Mouse (Mus musculus) CH12.LX (cell line): ENCODE results near the gene Napsa. TPM values are rescaled to one million over a fixed set of nuclear protein-coding genes. Genes with fewer than 3 reads are reported as not detected.

Experiments
- DNase-seq: peaks from one replicate; pipeline ENCODE4 v3.0.0-alpha.2; 2013; ENCODE audit errors: extremely low read depth
- H3K27ac ChIP-seq: 2 replicates; pipeline ENCODE4 v1.5.1; 2012; ENCODE audit warnings: low read depth, mild to moderate bottlenecking, control low read depth, moderate library complexity; ENCODE audit not compliant: insufficient read depth
- H3K27me3 ChIP-seq: replicated peaks from 2 replicates; pipeline ENCODE3; 2012; ENCODE audit warnings: inconsistent platforms
- H3K36me3 ChIP-seq, 2 experiments: replicated peaks in 1 of 2; 2 replicates each; pipeline versions ENCODE3 to v1.6.1; 2012; ENCODE audit warnings: inconsistent platforms in 1 of 2, low read length in 1 of 2, mild to moderate bottlenecking in 1 of 2, mixed read lengths in 1 of 2, moderate library complexity in 1 of 2; ENCODE audit not compliant: control insufficient read depth in 1 of 2, insufficient read depth in 1 of 2
- H3K4me1 ChIP-seq, 2 experiments: 2 replicates each; pipeline ENCODE4 v1.6.1; 2012; ENCODE audit warnings: inconsistent platforms in 1 of 2, moderate library complexity in 1 of 2; ENCODE audit not compliant: insufficient read depth in 2 of 2, control insufficient read depth in 1 of 2
- H3K4me2 ChIP-seq: 2 replicates; pipeline ENCODE4 v1.6.1; 2012; ENCODE audit warnings: low read depth, mild to moderate bottlenecking, control low read depth; ENCODE audit not compliant: poor library complexity, insufficient read depth, severe bottlenecking
- H3K4me3 ChIP-seq, 3 experiments: fragments of 150-350 bp in 1 of 3; sonication (generic) in 1 of 3; replicated peaks in 1 of 3; 2 replicates each; pipeline versions ENCODE3 to v1.5.1; 2011 to 2012; ENCODE audit warnings: low read depth in 2 of 3, low read length in 2 of 3, mild to moderate bottlenecking in 2 of 3, moderate library complexity in 2 of 3, control low read depth in 1 of 3, improper control_type of control experiment in 1 of 3, inconsistent platforms in 1 of 3, mixed read lengths in 1 of 3; ENCODE audit not compliant: poor library complexity in 1 of 3
- H3K79me2 ChIP-seq: replicated peaks from 2 replicates; pipeline ENCODE4 v1.6.1; 2012; ENCODE audit warnings: mild to moderate bottlenecking, moderate library complexity; ENCODE audit not compliant: control insufficient read depth, poor library complexity, insufficient read depth, severe bottlenecking; ENCODE audit errors: extremely low read depth
- H3K9ac ChIP-seq: 2 replicates; pipeline ENCODE4 v1.6.1; 2012; ENCODE audit warnings: low read depth, mild to moderate bottlenecking, control low read depth, moderate library complexity; ENCODE audit not compliant: insufficient read depth
- H3K9me3 ChIP-seq: replicated peaks from 2 replicates; pipeline ENCODE3; 2012; ENCODE audit warnings: low read length, inconsistent platforms, mixed read lengths
- BHLHE40 ChIP-seq: IDR thresholded peaks from 2 replicates; pipeline ENCODE4 v1.6.1; 2011; ENCODE audit warnings: mild to moderate bottlenecking, low read depth, low read length, improper control_type of control experiment
- CHD2 ChIP-seq: IDR thresholded peaks from 2 replicates; pipeline ENCODE4 v1.6.1; 2011; ENCODE audit warnings: low read length, improper control_type of control experiment
- E2F4 ChIP-seq: IDR thresholded peaks from 2 replicates; pipeline ENCODE4 v1.6.1; 2011; ENCODE audit warnings: low read depth, low read length, improper control_type of control experiment; ENCODE audit not compliant: insufficient replicate concordance
- EP300 ChIP-seq: IDR thresholded peaks from 2 replicates; pipeline ENCODE4 v1.6.1; 2011; ENCODE audit warnings: low read length, improper control_type of control experiment
- GABPA ChIP-seq: IDR thresholded peaks from 2 replicates; pipeline ENCODE4 v1.6.1; 2012; ENCODE audit warnings: low read depth, low read length, improper control_type of control experiment, inconsistent platforms; ENCODE audit not compliant: insufficient replicate concordance
- JUN ChIP-seq: IDR thresholded peaks from 2 replicates; pipeline ENCODE4 v1.6.1; 2011; ENCODE audit warnings: low read depth, mild to moderate bottlenecking, low read length, improper control_type of control experiment, moderate library complexity; ENCODE audit not compliant: insufficient read depth
- JUND ChIP-seq: conservative IDR thresholded peaks from 2 replicates; pipeline ENCODE4 v1.6.1; 2011; ENCODE audit warnings: low read depth, low read length, improper control_type of control experiment
- KAT2A ChIP-seq: IDR thresholded peaks from 2 replicates; pipeline ENCODE4 v1.6.1; 2012; ENCODE audit warnings: low read length, improper control_type of control experiment, inconsistent platforms; ENCODE audit not compliant: insufficient replicate concordance
- MAX ChIP-seq: IDR thresholded peaks from 2 replicates; pipeline ENCODE4 v1.6.1; 2011; ENCODE audit warnings: low read length, improper control_type of control experiment
- MEF2A ChIP-seq: IDR thresholded peaks from 2 replicates; pipeline ENCODE4 v1.6.1; 2014; ENCODE audit warnings: low read depth, mild to moderate bottlenecking, inconsistent platforms, low read length, improper control_type of control experiment, borderline replicate concordance
- MXI1 ChIP-seq: IDR thresholded peaks from 2 replicates; pipeline ENCODE4 v1.6.1; 2011; ENCODE audit warnings: mild to moderate bottlenecking, low read depth, low read length, improper control_type of control experiment
- MYC ChIP-seq: IDR thresholded peaks from 2 replicates; pipeline ENCODE4 v1.6.1; 2011; ENCODE audit warnings: low read depth, mild to moderate bottlenecking, improper control_type of control experiment, low read length
- NELFE ChIP-seq: IDR thresholded peaks from 2 replicates; pipeline ENCODE4 v1.6.1; 2011; ENCODE audit warnings: low read depth, low read length, improper control_type of control experiment
- POLR2AphosphoS2 ChIP-seq: IDR thresholded peaks from 2 replicates; pipeline ENCODE4 v1.6.1; 2011; ENCODE audit warnings: low read depth, low read length, improper control_type of control experiment
- SMC3 ChIP-seq: IDR thresholded peaks from 2 replicates; pipeline ENCODE4 v1.6.1; 2011; ENCODE audit warnings: low read depth, low read length, improper control_type of control experiment
- TBP ChIP-seq: conservative IDR thresholded peaks from 2 replicates; pipeline ENCODE4 v1.6.1; 2011; ENCODE audit warnings: low read depth, low read length, improper control_type of control experiment
- TCF12 ChIP-seq: IDR thresholded peaks from 2 replicates; pipeline ENCODE4 v1.6.1; 2014; ENCODE audit warnings: low read depth, mild to moderate bottlenecking, inconsistent platforms, low read length, improper control_type of control experiment
- UBTF ChIP-seq: IDR thresholded peaks from 2 replicates; pipeline ENCODE4 v1.6.1; 2012; ENCODE audit warnings: low read depth, mild to moderate bottlenecking, inconsistent platforms, low read length, improper control_type of control experiment, moderate library complexity
- USF2 ChIP-seq: conservative IDR thresholded peaks from 2 replicates; pipeline ENCODE4 v1.6.1; 2011; ENCODE audit warnings: low read depth, low read length, improper control_type of control experiment
- ZKSCAN1 ChIP-seq: IDR thresholded peaks from 2 replicates; pipeline ENCODE4 v1.6.1; 2012; ENCODE audit warnings: low read depth, inconsistent platforms, low read length, improper control_type of control experiment, borderline replicate concordance
- ZMIZ1 ChIP-seq: IDR thresholded peaks from 2 replicates; pipeline ENCODE4 v1.6.1; 2012; ENCODE audit warnings: low read depth, mild to moderate bottlenecking, inconsistent platforms, low read length, improper control_type of control experiment
- ZNF384 ChIP-seq: IDR thresholded peaks from 2 replicates; pipeline ENCODE4 v1.6.1; 2012; ENCODE audit warnings: low read depth, low read length, improper control_type of control experiment, inconsistent platforms
- dilution Hi-C: fragments of 300-500 bp; cut with MboI; formaldehyde crosslinking; loops from 2 replicates; pipeline ENCODE4 v1.14.3; 2020; ENCODE audit warnings: low sequenced_read_pairs; ENCODE audit not compliant: extremely low pct_unique_long_range_greater_than_20kb, extremely low pct_ligation_motif_present
- in situ Hi-C: fragments of 300-500 bp; cut with MboI; formaldehyde crosslinking; loops from 3 replicates; pipeline ENCODE4 v1.14.3; 2019; ENCODE audit warnings: low sequenced_read_pairs, low pct_ligation_motif_present, low pct_unique_long_range_greater_than_20kb, mixed read lengths
- polyA plus RNA-seq: library from polyadenylated mRNA; unstranded; fragments of >175 nt; gene quantifications from 2 replicates; pipeline ENCODE4 v1.2.1, GENCODE M21; 2012; ENCODE audit warnings: low read depth; ENCODE audit not compliant: insufficient read length
- total RNA-seq, 2 experiments: library from RNA; depleted of rRNA; stranded (reverse); fragments of 300-350 nt in 1 of 2; fragments of >200 nt in 1 of 2; gene quantifications; 2 replicates each; pipeline ENCODE4 v1.2.3; 2012 to 2014

The Napsa gene
- total and polyA plus RNA-seq, 3 experiments, result 175 to 253 (median 194) TPM

DNA sequence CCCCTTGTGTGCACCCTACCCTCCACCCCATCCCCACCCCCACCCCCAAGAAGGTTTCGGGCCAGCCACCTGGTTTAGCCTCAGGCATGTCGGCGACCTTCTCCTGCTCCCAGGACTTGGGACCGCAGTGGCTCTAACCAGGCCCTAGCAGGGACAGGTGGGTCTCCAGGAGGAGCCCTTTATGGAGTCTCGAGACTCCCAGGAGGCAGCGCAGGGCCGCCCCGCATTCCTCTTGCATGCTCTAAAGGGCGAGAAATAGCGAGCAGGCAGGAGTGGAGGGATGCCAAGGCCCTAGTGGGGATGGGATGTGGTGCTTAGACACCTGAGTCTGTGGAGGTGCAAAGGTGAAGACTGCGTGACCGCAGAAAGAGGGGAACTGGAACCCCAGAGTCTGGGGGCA is 47.7 kb upstream of the Napsa start, which contains the start of gene Mybpc2:
Gene Mybpc2, minus strand, starts transcription at position 155 of the 400 bp plus-strand sequence.
- Histone ChIP-seq H3K4me2 (no peak within 1 kb of the TSS), H3K27ac (no peak within 1 kb of the TSS), H3K4me1 (peaks cover 24 to 57% of the 10 kb centered on the region in 2 experiments), H3K9me3 (no peaks in the 10 kb centered on the region), H3K9ac (no peak within 1 kb of the TSS), H3K79me2 (peaks cover under 1% of the 10 kb centered on the region; the same call in 1 of the 2 replicates), H3K36me3 (peaks cover 16 to 50% of the 10 kb centered on the region in 2 experiments), H3K27me3 (no peaks in the 10 kb centered on the region), H3K4me3 (no peak within 1 kb of the TSS)
- no peak for TF ChIP-seq KAT2A
- TF ChIP-seq POLR2AphosphoS2, result 0 out of 2 replicates have a peak, but pooled peaks have one; percentile 7
- in situ Hi-C loops (no loop called here), dilution Hi-C loops (no loop called here)
- no peak for DNase-seq

GRCm38 (mm10) chr7:44525126-44525832 is 46.9 kb upstream of the Napsa start:
- Histone ChIP-seq H3K4me2 (no peak overlapping the region), H3K4me3 (no peak overlapping the region), H3K9me3 (no peaks in the 10 kb centered on the region), H3K79me2 (peaks cover 8% of the 10 kb centered on the region), H3K9ac (no peak overlapping the region), H3K36me3 (peaks cover 16 to 53% of the 10 kb centered on the region in 2 experiments), H3K4me1 (peaks cover 24 to 57% of the 10 kb centered on the region in 2 experiments), H3K27me3 (no peaks in the 10 kb centered on the region), H3K27ac (no peak overlapping the region)
- dilution Hi-C loops (no loop called here), in situ Hi-C loops (no loop called here)
- DNase-seq, result peak; percentile 42
- TF ChIP-seq ZNF384, result peak; percentile 66
- no peak for TF ChIP-seq TBP
- TF ChIP-seq BHLHE40, result no peak
- TF ChIP-seq ZMIZ1, result peak; percentile 65
- TF ChIP-seq POLR2AphosphoS2, result peak; percentile 87
- TF ChIP-seq MXI1, result no peak
- peak; percentile 52; the same call in 1 of the 2 replicates for TF ChIP-seq CHD2

DNA sequence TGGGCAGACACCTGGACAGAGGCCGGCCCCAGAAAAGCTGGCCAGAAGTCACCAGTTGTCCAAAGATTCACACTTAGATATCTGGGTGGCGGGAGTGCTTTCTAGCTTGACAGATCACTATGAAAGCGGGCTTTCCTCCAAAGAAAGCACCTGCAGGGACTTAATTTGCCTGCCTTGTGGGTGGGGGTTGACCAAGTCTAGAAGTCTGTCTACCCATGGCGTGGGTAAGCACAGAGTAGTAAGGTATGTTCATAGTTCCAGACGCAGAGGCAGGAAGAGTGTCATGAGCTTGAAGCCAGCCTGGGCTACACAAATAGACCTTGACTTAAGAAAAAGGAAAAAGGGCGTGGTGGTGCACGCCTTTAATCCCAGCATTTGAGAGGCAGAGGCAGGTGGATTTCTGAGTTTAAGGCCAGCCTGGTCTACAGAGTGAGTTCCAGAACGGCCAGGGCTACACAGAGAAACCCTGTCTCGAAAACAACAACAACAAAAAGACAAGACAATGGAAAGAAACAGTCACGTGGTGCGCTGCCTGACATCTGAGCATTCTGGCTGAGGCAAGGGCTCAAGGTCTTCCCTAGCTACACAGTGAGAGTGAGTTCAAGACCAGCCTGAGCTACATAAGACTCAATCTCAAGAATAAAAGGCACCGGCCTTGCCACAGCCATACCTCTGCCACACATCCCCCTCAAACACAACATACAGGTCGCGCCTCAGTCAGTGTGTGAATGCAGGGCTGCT is 45.6 kb upstream of the Napsa start:
- Histone ChIP-seq H3K9ac (peak overlapping the region; percentile 24; the same call in 1 of the 2 replicates), H3K79me2 (peaks cover 10% of the 10 kb centered on the region), H3K4me3 (peak overlapping the region in 2 of 3 experiments; percentile 13 to 65), H3K4me2 (peak overlapping the region; percentile 59; the same call in 1 of the 2 replicates), H3K27ac (peak overlapping the region; percentile 34), H3K4me1 (peaks cover 24 to 52% of the 10 kb centered on the region in 2 experiments), H3K36me3 (peaks cover 16 to 50% of the 10 kb centered on the region in 2 experiments), H3K9me3 (no peaks in the 10 kb centered on the region), H3K27me3 (no peaks in the 10 kb centered on the region)
- dilution Hi-C loops, result no loop called here
- in situ Hi-C loops, result no loop called here
- DNase-seq, result peak; percentile 51
- TF ChIP-seq MYC (no peak), BHLHE40 (no peak), MEF2A (no peak; the same call in 1 of the 2 replicates), KAT2A (no peak), E2F4 (no peak), USF2 (peak; percentile 63), GABPA (no peak), JUND (no peak), NELFE (no peak), SMC3 (no peak), MAX (0 out of 2 replicates have a peak, but pooled peaks have one; percentile 71), ZKSCAN1 (no peak), TCF12 (peak; percentile 50; the same call in 1 of the 2 replicates), EP300 (peak; percentile 36; the same call in 1 of the 2 replicates), UBTF (no peak), JUN (no peak)
